Comparison of ENCODE assay signal across 27 mouse cellular contexts in the genomic region with DNA sequence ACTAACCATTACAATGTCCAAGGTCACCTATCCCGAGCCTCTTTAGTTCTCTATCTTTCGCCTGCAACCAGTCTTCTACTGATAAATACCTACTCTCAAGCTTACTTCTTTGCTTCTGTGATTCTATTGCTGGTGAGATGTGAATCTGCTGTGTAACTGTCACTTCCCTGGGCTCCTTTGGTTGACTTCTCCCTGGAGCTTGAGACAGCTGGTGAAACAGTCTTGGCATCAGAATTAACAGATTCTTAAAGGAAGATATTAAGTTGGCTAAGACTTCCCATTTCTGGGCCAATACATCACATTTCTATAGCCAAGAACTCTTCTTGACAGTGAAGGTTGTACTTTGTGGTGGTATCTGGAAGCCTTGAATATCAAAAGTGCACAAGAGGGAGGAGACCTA.
"Had no signal": no experiment of that assay in that cellular context is flagged by ENCODE, and none has a peak within 500 bp of the region (broad histone marks: within the 10 kb centered on the region; RNA-seq: fewer than 3 reads in every experiment).

No protein-coding gene starts in this region.

- H3K4me3 ChIP-seq: gastrocnemius, adult 2 months; heart, adult 2 months; heart, embryonic 10.5 days; heart, embryonic 12.5 days; hindbrain, embryonic 10.5 days; hindbrain, embryonic 12.5 days; intestine, embryonic 15.5 days; limb, embryonic 13.5 days; limb, embryonic 15.5 days; liver, embryonic 12.5 days had no signal

- H3K4me1 ChIP-seq: heart, embryonic 12.5 days; hindbrain, embryonic 10.5 days; hindbrain, embryonic 12.5 days; intestine, embryonic 15.5 days; limb, embryonic 13.5 days; limb, embryonic 15.5 days; liver, embryonic 12.5 days had no signal

- H3K27ac ChIP-seq: gastrocnemius, adult 2 months; heart, adult 2 months; heart, embryonic 10.5 days; hindbrain, embryonic 10.5 days; hindbrain, embryonic 12.5 days; hindbrain, embryonic 14.5 days; intestine, embryonic 15.5 days; limb, embryonic 13.5 days; limb, embryonic 15.5 days; liver, embryonic 12.5 days; liver, embryonic 14.5 days had no signal

- H3K4me2 ChIP-seq: heart, embryonic 12.5 days; hindbrain, embryonic 12.5 days; hindbrain, embryonic 14.5 days; intestine, embryonic 15.5 days; limb, embryonic 13.5 days; limb, embryonic 15.5 days; liver, embryonic 12.5 days had no signal

- H3K27me3 ChIP-seq: heart, embryonic 12.5 days; hindbrain, embryonic 12.5 days; intestine, embryonic 15.5 days; limb, embryonic 13.5 days; limb, embryonic 15.5 days; liver, embryonic 12.5 days had no signal

- H3K9ac ChIP-seq: heart, embryonic 12.5 days; hindbrain, embryonic 12.5 days; hindbrain, embryonic 14.5 days; intestine, embryonic 15.5 days; limb, embryonic 13.5 days; limb, embryonic 15.5 days; liver, embryonic 12.5 days; liver, embryonic 14.5 days had no signal

- ATAC-seq: hindbrain, embryonic 16.5 days; inflammation-experienced regulatory T-cells, adult 6 months; intestine, embryonic 15.5 days; intestine, postnatal 0 days; liver, embryonic 12.5 days had no signal

- H3K36me3 ChIP-seq: heart, embryonic 10.5 days; heart, embryonic 12.5 days; hindbrain, embryonic 10.5 days; hindbrain, embryonic 12.5 days; intestine, embryonic 15.5 days; limb, embryonic 13.5 days; limb, embryonic 15.5 days; liver, embryonic 12.5 days had no signal

- DNase-seq: gastrocnemius, adult 2 months; gastrocnemius, postnatal 10 days; gastrocnemius, postnatal 36 days; heart, adult 11 months; heart, adult 2 months; heart, postnatal 10 days; heart, postnatal 4 days; kidney, adult 18-20 months; kidney, adult 8-10 months; kidney, postnatal 14 days; kidney, postnatal 36 days; layer of hippocampus, postnatal 36 days; left cerebral cortex, postnatal 4 days; lung, adult 18-20 months had no signal

- H3K9me3 ChIP-seq: heart, embryonic 10.5 days; heart, embryonic 12.5 days; hindbrain, embryonic 10.5 days; hindbrain, embryonic 12.5 days; intestine, embryonic 15.5 days; limb, embryonic 13.5 days; limb, embryonic 15.5 days; liver, embryonic 12.5 days had no signal
